Mouse (Mus musculus): ENCODE data around the gene Tcf7l1. TPM values are rescaled to one million over a fixed set of nuclear protein-coding genes. Genes with fewer than 3 reads are reported as not detected.

Tcf7l1 gene
- polyA plus RNA-seq, 1 experiment from 2014 or later = 5.2 TPM

DNA sequence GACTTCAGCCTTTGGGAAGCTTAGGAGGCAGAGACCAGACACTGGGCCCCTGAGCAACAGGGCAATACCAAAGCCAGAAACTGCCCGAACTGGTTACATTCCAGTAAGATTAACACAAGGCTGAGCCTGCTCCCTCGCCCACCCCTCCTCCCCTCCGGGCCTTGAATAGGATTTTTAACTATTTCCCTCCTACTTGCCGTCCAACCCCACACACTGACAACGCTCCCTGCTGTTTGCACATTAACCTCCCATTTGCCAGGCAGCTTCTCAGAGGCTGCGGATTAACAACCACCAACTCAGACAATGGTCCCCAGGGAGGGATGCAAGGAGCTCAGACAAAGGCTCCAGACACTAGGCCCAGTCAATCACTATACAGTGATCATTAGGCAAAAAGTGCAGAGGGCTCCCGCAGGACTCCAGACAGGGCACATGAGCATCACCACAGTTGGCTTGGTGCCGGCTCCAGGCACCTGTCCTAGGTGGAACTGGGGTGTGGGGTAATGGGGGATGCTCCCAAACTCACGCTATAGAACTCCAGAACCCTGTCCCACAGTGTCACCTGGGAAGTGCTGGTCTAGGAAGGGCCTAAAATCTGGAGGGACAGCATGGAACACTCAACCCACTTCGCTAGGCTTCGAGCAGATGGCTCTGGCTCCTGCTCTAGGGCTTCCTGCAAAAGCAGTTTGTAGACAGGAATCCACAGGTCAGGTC, 111.4 kb downstream of the Tcf7l1 start:
- Histone ChIP-seq H3K9ac (replicated peaks; ENCODE audit: low read depth, low read length) (no peak overlapping the region), H3K4me1 (ENCODE audit: control insufficient read depth, insufficient read depth, low read length) (peaks cover 22% of the 10 kb centered on the region), H3K4me3 (ENCODE audit: low read depth, low read length) (no peak overlapping the region; the same call in 1 of the 2 replicates), H3K27me3 (ENCODE audit: control insufficient read depth, insufficient read depth, low read length) (no peaks in the 10 kb centered on the region), H3K27ac (ENCODE audit: low read depth, low read length) (no peak overlapping the region; the same call in 1 of the 2 replicates), H3K4me2 (ENCODE audit: low read depth, low read length) (peak overlapping the region; percentile 35; the same call in 1 of the 2 replicates), H3K36me3 (ENCODE audit: control insufficient read depth, insufficient read depth, low read length) (no peaks in the 10 kb centered on the region), H3K9me3 (ENCODE audit: control insufficient read depth, low read length) (no peaks in the 10 kb centered on the region)
- 7% methylated on average over 11 of the region's 11 CpGs for WGBS
- ATAC-seq (ENCODE audit: low read depth) = peak; percentile 63; the same call in 1 of the 2 replicates

GRCm38 (mm10) chr6:72677079-72677478, 112.0 kb downstream of the Tcf7l1 start:
- no peak overlapping the region; the same call in 1 of the 2 replicates for H3K27ac ChIP-seq (ENCODE audit: low read depth, low read length)
- H3K9me3 ChIP-seq (ENCODE audit: control insufficient read depth, low read length) = no peaks in the 10 kb centered on the region
- H3K4me3 ChIP-seq (ENCODE audit: low read depth, low read length) = no peak overlapping the region; the same call in 1 of the 2 replicates
- peaks cover 17% of the 10 kb centered on the region for H3K4me1 ChIP-seq (ENCODE audit: control insufficient read depth, insufficient read depth, low read length)
- no peak overlapping the region for H3K9ac ChIP-seq (replicated peaks; ENCODE audit: low read depth, low read length)
- no peaks in the 10 kb centered on the region for H3K36me3 ChIP-seq (ENCODE audit: control insufficient read depth, insufficient read depth, low read length)
- ATAC-seq (ENCODE audit: low read depth) = peak; percentile 29; the same call in 1 of the 2 replicates
- H3K27me3 ChIP-seq (ENCODE audit: control insufficient read depth, insufficient read depth, low read length) = no peaks in the 10 kb centered on the region
- WGBS = 6% methylated on average over 10 of the region's 10 CpGs
- H3K4me2 ChIP-seq (ENCODE audit: low read depth, low read length) = peak overlapping the region; percentile 35; the same call in 1 of the 2 replicates

DNA sequence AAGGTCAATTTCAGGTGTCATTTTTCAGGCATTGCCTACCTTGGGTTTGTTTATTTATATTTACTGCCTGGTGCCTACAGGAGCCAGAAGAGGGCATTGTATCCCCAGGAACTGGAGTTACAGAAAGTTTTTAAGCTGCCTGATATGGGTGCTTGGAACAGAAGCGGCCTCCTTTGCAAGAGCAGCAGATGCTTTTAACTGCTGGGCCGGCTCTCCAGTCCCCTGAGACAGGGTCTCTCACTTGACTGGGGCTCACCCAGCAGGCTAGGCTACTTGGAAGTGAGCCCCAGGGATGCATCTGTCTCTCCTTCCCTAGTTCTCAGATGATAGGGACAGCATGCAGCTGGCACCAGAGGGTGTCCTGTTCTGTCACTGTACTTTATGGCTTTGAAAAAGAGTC, 112.7 kb downstream of the Tcf7l1 start:
- Histone ChIP-seq H3K4me3 (ENCODE audit: low read depth, low read length) (no peak overlapping the region), H3K9ac (replicated peaks; ENCODE audit: low read depth, low read length) (no peak overlapping the region), H3K27ac (ENCODE audit: low read depth, low read length) (no peak overlapping the region), H3K9me3 (ENCODE audit: control insufficient read depth, low read length) (no peaks in the 10 kb centered on the region), H3K4me1 (ENCODE audit: control insufficient read depth, insufficient read depth, low read length) (peaks cover 17% of the 10 kb centered on the region), H3K36me3 (ENCODE audit: control insufficient read depth, insufficient read depth, low read length) (no peaks in the 10 kb centered on the region), H3K4me2 (ENCODE audit: low read depth, low read length) (no peak overlapping the region), H3K27me3 (ENCODE audit: control insufficient read depth, insufficient read depth, low read length) (no peaks in the 10 kb centered on the region)
- no peak for ATAC-seq (ENCODE audit: low read depth)
- 37% methylated on average over 2 of the region's 2 CpGs for WGBS

DNA sequence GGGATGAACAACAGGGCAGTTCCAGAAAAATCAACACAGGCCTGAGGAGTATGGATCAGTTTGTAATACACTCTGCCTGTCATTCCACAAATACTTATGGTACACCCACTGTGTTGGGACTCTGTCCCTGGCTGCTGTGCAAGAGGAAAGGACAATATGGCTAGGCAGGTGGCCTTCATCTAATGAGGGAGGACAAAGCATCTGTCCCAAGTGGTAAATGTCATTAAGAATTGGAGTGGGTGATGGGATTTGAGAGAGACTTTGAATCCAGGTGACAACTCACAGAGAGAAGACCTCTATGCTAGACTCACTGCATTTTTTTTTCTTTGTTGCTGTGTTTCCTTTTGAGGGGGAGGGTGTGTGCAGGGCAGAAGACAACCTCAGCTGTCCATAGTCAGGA, 115.3 kb downstream of the Tcf7l1 start:
- Histone ChIP-seq H3K4me2 (ENCODE audit: low read depth, low read length) (no peak overlapping the region), H3K4me1 (ENCODE audit: control insufficient read depth, insufficient read depth, low read length) (peaks cover 17% of the 10 kb centered on the region), H3K4me3 (ENCODE audit: low read depth, low read length) (no peak overlapping the region), H3K27ac (ENCODE audit: low read depth, low read length) (no peak overlapping the region), H3K9me3 (ENCODE audit: control insufficient read depth, low read length) (no peaks in the 10 kb centered on the region), H3K9ac (replicated peaks; ENCODE audit: low read depth, low read length) (no peak overlapping the region), H3K36me3 (ENCODE audit: control insufficient read depth, insufficient read depth, low read length) (no peaks in the 10 kb centered on the region), H3K27me3 (ENCODE audit: control insufficient read depth, insufficient read depth, low read length) (no peaks in the 10 kb centered on the region)
- ATAC-seq (ENCODE audit: low read depth) = no peak

DNA sequence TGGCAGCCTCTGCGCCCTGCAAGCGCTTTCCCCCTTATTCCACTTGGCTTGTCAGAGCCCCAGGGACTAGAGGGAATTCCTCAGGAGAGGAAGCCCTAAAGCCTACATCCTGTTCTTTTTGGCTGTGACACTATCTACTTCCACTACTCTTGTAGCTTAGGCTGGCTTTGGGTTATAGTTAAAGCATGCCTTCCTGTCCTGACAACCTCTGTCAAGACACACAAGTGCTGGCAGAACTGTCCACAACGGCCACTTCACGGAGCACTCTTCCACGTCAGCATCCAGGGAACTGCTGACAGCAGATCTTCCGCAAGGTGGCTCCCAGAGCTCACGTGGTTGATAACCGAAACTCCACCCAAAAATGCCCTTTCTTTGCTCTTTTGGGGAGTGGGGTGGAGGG, 117.9 kb downstream of the Tcf7l1 start:
- Histone ChIP-seq H3K4me1 (ENCODE audit: control insufficient read depth, insufficient read depth, low read length) (no peaks in the 10 kb centered on the region), H3K27ac (ENCODE audit: low read depth, low read length) (no peak overlapping the region), H3K4me3 (ENCODE audit: low read depth, low read length) (no peak overlapping the region), H3K9ac (replicated peaks; ENCODE audit: low read depth, low read length) (no peak overlapping the region), H3K27me3 (ENCODE audit: control insufficient read depth, insufficient read depth, low read length) (no peaks in the 10 kb centered on the region), H3K9me3 (ENCODE audit: control insufficient read depth, low read length) (no peaks in the 10 kb centered on the region), H3K4me2 (ENCODE audit: low read depth, low read length) (no peak overlapping the region), H3K36me3 (ENCODE audit: control insufficient read depth, insufficient read depth, low read length) (no peaks in the 10 kb centered on the region)
- no peak for ATAC-seq (ENCODE audit: low read depth)
- 85% methylated on average over 8 of the region's 8 CpGs for WGBS

DNA sequence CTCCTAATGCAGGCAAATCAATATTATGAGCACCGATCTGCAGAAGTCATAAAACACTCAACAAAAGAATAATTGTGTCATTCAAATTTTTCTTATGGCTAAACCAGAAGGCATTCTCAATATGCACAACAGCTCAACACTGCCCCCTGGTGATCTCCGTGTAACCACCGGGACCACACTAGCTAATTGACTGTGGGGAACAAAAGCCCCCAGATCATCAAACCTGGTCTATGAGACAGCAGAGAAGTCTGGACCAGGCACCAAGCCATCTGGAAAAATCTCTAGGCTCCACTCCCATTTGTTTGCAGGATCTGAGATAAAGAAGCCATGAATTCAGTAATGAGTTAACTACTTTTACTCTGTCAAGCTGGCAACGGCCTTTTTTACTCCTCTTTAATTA, 122.0 kb downstream of the Tcf7l1 start:
- Histone ChIP-seq H3K4me1 (ENCODE audit: control insufficient read depth, insufficient read depth, low read length) (no peaks in the 10 kb centered on the region), H3K9ac (replicated peaks; ENCODE audit: low read depth, low read length) (no peak overlapping the region), H3K4me2 (ENCODE audit: low read depth, low read length) (no peak overlapping the region), H3K4me3 (ENCODE audit: low read depth, low read length) (no peak overlapping the region), H3K27me3 (ENCODE audit: control insufficient read depth, insufficient read depth, low read length) (no peaks in the 10 kb centered on the region), H3K36me3 (ENCODE audit: control insufficient read depth, insufficient read depth, low read length) (no peaks in the 10 kb centered on the region), H3K27ac (ENCODE audit: low read depth, low read length) (no peak overlapping the region), H3K9me3 (ENCODE audit: control insufficient read depth, low read length) (no peaks in the 10 kb centered on the region)
- 56% methylated on average over 4 of the region's 4 CpGs for WGBS
- ATAC-seq (ENCODE audit: low read depth) = no peak

DNA sequence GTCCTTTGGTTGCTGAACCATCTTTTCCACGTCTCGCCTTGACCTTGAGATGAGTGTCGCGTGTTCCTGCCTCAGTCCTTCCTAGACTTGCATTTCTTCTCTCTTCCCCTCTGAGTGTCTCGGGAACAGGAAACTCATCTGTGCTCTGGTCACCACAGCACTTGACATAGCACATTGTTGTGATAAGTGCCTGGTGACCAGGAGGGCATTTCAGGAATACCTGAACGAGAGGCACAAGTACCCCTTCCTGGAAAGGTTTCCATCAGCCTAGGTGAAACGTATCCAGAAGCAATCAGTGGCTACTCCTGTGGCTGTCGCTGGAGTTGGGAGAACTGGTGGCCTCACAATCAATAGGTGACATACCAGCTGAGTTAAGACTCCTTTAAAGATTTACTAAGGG, 124.8 kb downstream of the Tcf7l1 start:
- no peaks in the 10 kb centered on the region for H3K36me3 ChIP-seq (ENCODE audit: control insufficient read depth, insufficient read depth, low read length)
- 73% methylated on average over 8 of the region's 8 CpGs for WGBS
- no peak for ATAC-seq (ENCODE audit: low read depth)
- H3K9me3 ChIP-seq (ENCODE audit: control insufficient read depth, low read length) = no peaks in the 10 kb centered on the region
- no peak overlapping the region for H3K4me2 ChIP-seq (ENCODE audit: low read depth, low read length)
- H3K4me3 ChIP-seq (ENCODE audit: low read depth, low read length) = no peak overlapping the region
- no peaks in the 10 kb centered on the region for H3K27me3 ChIP-seq (ENCODE audit: control insufficient read depth, insufficient read depth, low read length)
- no peak overlapping the region for H3K27ac ChIP-seq (ENCODE audit: low read depth, low read length)
- no peak overlapping the region for H3K9ac ChIP-seq (replicated peaks; ENCODE audit: low read depth, low read length)
- H3K4me1 ChIP-seq (ENCODE audit: control insufficient read depth, insufficient read depth, low read length) = no peaks in the 10 kb centered on the region

DNA sequence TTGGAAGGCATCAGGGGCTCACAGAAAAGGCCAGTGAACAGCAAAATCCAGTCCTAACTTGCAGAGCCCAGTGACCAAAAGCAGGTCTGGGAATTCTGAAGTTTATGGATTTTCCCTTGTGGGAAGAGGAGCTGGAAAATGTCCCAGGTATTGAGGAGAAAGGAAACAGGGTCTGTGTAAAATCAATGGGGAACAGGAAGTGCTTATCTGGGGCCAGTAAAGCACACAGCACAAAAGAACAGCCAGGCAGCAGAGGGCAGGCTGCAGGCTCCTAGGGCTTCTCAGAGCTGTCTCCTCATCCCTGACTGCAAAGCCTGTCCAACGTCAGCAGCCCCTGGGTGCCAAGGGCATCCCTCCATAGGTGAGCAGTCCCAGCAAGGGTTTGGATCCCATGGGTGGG, 126.1 kb downstream of the Tcf7l1 start:
- no peaks in the 10 kb centered on the region for H3K9me3 ChIP-seq (ENCODE audit: control insufficient read depth, low read length)
- no peak overlapping the region for H3K27ac ChIP-seq (ENCODE audit: low read depth, low read length)
- 9% methylated on average over 1 of the region's 1 CpGs for WGBS
- H3K36me3 ChIP-seq (ENCODE audit: control insufficient read depth, insufficient read depth, low read length) = no peaks in the 10 kb centered on the region
- ATAC-seq (ENCODE audit: low read depth) = no peak
- H3K4me3 ChIP-seq (ENCODE audit: low read depth, low read length) = no peak overlapping the region
- no peak overlapping the region for H3K4me2 ChIP-seq (ENCODE audit: low read depth, low read length)
- H3K9ac ChIP-seq (replicated peaks; ENCODE audit: low read depth, low read length) = no peak overlapping the region
- H3K4me1 ChIP-seq (ENCODE audit: control insufficient read depth, insufficient read depth, low read length) = no peaks in the 10 kb centered on the region
- H3K27me3 ChIP-seq (ENCODE audit: control insufficient read depth, insufficient read depth, low read length) = no peaks in the 10 kb centered on the region

DNA sequence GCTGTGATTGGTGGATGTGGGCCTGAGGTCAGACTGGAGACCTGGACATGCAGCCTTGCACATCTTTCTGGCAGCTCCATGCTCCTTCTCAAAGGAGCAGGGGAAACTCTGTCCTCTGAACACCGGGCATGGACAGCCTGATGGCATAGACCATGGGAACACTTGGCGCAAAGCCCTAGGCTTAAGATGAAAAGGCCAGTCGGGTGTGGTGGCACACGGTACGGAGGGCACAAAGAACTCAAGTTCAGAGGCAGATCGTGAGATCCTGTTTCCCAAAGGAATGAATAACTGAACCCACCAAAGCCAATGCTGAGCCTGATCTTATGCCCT, 128.7 kb downstream of the Tcf7l1 start:
- Histone ChIP-seq H3K36me3 (ENCODE audit: control insufficient read depth, insufficient read depth, low read length) (no peaks in the 10 kb centered on the region), H3K27ac (ENCODE audit: low read depth, low read length) (no peak overlapping the region), H3K9ac (replicated peaks; ENCODE audit: low read depth, low read length) (no peak overlapping the region), H3K9me3 (ENCODE audit: control insufficient read depth, low read length) (no peaks in the 10 kb centered on the region), H3K27me3 (ENCODE audit: control insufficient read depth, insufficient read depth, low read length) (no peaks in the 10 kb centered on the region), H3K4me3 (ENCODE audit: low read depth, low read length) (no peak overlapping the region), H3K4me1 (ENCODE audit: control insufficient read depth, insufficient read depth, low read length) (peaks cover 5% of the 10 kb centered on the region; the same call in 1 of the 2 replicates), H3K4me2 (ENCODE audit: low read depth, low read length) (no peak overlapping the region)
- WGBS = 76% methylated on average over 6 of the region's 6 CpGs
- ATAC-seq (ENCODE audit: low read depth) = no peak
